Mouse (Mus musculus): ENCODE data around the gene Hist1h1t.

GRCm38 (mm10) chr13:23699767-23700166 is 4.2 kb downstream of the Hist1h1t start:
- TF ChIP-seq POLR2A (IDR thresholded peaks at IDR 0.05; ENCODE audit: low read depth, low read length) (no peak), CTCF (IDR thresholded peaks at IDR 0.05; ENCODE audit: extremely low read depth, insufficient read length, insufficient replicate concordance, low read depth, low read length) (no peak)
